Mouse (Mus musculus): ENCODE results near the gene Gpank1.

Gene Gpank1

DNA sequence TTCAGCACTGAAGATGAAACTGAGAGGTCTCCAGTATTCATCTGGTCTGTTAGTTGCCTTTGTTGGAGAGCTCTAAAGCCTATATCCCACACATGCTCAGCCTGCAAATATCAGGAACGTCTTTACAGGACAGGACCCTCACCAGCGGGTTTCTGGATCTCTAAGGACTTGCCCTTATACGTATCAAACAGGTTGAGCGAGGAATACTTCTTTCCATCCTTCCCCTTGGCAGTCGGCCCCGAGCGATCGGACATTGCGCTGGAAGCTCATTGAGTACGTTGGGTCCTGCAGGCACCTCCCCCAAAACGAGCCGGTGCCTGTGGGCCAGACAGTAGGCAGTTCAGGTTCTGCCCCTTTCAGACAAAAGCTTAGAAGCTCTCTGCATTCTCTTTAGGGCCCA is 41.5 kb downstream of the Gpank1 start:
- no peak for DNase-seq

DNA sequence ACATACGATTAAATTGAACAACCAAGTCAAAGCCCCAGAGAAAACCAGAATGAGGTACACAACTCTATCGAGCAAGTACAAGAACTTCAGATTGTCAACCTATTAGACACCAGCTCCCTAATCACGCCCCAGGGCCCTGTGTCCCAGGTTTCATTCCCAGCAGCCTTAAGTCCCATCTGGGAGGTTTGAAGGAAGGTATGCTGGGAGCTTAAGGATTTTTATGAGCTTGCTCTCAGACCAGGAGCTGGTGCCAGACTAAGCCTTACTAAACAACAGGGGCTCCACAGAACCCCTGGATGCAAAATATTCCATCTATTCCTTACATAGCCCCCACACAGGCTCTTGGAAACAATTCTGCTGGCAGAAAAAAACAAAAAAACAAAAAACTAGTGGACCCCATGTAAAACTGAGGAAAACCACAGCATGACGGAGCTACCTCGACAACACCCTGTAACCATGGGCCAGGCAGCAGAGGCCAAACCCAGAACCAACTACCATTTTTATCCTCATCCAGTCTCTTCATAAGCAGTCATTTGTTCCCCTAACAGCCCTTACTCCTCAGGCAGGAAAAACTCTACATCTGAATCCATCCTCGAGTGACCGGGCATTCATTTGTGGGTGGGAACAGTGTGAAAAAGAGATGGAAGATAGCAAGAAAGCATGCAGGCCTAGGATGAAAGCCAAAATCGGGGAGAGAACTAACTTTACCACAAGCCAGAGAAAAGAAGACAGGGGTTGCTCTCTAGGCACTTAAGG is 42.2 kb downstream of the Gpank1 start:
- no peak for DNase-seq

DNA sequence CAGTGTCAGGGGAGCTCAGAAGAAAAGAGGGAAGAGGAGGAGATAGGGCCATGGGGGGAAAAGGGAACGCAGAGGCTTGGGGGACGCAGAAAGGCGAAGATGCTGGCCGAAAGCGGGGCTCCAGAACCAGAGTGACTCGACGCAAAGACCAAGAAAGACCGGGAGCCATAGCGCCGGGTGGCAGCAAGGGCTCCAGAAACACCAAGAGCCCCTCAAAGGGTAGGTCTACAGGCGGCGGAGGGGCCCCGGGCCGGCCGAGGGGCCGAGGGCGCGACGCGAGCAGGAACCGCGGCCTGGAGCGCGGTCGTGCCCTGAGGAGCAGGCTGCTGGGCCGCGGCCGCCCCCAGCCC is 42.9 kb downstream of the Gpank1 start:
- DNase-seq, result no peak

DNA sequence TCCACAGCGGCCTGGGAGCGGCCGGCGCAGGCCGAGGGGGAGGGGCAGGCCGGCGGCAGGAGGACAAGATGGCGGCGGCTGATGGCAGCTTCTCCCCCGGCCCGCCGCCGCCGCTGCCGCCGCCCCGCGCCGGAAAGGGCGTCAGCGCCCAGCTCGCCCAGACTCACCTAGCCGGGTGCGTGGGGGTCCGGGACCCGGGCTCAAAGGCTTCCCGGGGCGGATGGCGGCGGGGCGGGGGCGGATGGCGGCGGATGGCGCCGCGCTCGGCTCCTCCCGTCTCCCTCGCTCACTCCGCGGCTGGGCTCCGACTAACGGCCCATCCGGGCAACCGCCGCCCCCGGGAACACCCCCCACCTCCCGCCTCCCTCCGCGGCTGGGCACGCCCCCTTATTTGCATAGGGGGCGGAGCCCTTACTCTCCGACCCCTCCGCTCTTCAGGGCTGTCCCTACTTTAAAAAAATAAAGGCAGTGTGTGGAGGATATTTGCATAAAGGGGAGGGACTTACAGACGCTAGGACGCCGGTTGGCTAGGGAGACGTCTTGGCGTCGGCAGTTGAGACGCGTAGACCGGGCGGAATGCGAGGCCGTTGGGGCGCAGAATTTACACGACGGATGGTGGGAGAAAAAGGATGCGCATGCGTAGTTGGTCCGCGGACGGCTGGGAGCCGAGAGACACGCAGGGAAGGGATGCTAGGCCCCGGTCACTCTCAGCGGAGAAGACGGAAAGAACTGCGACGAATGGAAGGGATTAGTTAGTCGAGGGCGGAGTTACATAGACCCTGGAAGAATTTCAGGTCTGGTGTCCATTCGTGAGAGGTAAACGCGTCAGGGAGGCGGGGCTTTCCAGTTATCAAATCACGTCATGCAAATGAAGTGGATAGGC is 43.6 kb downstream of the Gpank1 start, which contains the start of gene Prrc2a:
Gene Prrc2a, minus strand, starts transcription at position 330 of the 883 bp plus-strand sequence.
- peak; percentile 97 for DNase-seq

DNA sequence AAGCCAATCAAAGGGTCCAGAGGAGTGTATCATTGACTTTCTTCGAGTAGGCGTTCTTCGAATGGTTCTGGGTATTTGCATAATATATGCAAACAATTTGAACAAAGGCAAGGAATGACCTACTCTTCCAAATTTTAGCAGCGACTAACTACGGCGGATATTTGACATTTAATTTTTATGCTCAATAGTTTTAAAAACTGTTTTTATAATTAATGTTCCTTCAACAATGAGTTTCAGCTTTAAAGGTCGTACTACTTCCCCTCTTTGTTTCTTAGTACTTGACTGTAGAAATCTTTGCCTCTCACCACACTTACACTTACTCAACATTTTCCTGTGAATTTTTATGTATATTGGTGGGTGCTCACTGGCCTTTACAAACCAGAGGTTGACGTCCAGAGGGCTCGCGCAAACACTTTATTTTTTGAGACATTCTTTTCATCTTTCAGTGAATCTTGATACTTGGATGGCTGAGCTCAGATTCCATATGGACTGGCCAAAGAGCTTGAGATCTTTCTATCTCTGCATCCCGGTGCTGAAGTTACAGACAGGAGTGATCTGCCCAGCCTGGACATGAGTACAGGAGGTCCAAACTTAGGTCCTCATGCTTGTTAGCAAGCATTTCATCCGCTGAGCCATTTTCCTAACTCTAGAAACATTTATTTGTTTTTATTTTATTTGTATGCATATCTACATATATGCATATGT is 44.3 kb downstream of the Gpank1 start:
- no peak for DNase-seq

DNA sequence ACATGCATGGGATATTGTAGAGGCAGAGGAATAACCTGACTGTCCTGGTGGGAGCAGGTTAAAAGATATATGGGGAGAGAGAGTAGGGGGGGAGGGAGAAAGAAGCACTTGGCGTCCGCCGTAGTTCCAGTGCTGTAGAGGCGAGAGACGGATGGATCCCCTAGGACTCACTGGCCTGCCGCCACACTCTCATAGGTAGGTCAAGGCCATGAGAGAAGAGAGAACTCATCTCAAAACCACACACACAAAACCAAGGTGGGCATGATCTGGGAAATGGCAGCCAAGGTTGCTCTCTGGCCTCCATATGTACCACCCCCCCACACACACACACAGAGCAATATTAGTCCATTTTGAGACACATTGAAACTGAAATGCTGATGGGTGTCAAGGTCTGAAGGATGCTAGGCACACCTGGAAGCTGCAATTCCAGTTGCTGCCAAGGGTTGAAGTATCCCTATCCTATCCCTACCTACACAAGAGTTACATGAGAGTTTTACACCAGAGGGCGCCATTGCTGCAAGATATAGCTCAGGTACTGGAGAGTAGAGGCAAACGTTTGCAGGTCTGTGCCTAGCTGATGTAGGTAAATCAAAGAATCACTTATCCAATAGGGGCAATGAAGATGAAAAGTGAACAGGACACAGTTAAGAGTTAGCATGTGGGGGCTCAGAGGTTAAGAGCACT is 45.2 kb downstream of the Gpank1 start:
- peak; percentile 80 for DNase-seq

DNA sequence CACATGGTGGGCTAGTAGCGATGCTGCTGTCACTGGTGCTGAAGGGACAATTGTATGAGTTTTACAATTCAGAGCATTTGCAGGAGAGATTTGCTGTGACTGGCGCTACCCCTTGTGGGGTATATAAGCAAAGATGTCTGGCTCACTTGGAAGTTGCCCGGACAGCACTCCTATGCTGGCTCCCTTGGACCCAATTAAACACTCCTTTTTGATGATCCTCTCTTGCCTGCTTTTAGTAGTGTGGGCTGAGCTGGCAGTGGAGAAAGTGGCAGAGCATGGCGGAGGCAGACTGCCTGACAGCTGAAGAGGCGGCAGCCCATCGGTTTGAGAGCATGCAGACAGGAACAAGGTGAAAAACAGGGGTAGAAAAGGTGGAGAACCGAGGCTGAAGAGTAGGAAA is 46.5 kb downstream of the Gpank1 start:
- DNase-seq, result no peak

DNA sequence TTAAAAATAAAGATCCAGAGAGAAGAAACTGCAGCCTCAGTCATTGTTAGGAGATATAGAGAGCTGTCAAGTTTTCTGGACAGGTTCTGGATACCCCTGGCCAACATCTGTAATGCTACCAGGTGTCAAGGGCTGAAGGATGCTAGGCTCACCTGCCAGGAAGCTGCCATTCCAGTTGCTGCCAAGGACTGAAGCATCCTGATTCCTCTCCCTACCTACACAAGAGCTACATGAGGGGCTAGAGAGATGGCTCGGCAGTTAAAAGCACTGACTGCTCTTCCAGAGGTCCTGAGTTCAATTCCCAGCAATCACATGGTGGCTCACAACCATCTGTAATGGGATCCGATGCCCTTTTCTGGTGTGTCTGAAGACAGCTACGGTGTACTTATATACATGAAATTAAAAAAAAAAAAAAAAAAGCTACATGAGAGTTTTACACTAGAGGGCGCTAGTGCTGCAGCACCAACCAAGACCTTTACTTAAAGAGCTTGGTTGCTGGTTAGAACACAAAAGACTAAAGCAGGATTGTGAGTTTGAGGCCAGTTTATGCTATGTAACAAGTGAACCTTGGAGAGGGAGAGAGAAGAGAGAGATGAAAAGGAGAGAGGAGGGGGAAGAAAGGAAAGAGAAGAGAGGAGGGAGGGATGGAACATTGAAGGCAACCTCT is 47.4 kb downstream of the Gpank1 start:
- no peak for DNase-seq

DNA sequence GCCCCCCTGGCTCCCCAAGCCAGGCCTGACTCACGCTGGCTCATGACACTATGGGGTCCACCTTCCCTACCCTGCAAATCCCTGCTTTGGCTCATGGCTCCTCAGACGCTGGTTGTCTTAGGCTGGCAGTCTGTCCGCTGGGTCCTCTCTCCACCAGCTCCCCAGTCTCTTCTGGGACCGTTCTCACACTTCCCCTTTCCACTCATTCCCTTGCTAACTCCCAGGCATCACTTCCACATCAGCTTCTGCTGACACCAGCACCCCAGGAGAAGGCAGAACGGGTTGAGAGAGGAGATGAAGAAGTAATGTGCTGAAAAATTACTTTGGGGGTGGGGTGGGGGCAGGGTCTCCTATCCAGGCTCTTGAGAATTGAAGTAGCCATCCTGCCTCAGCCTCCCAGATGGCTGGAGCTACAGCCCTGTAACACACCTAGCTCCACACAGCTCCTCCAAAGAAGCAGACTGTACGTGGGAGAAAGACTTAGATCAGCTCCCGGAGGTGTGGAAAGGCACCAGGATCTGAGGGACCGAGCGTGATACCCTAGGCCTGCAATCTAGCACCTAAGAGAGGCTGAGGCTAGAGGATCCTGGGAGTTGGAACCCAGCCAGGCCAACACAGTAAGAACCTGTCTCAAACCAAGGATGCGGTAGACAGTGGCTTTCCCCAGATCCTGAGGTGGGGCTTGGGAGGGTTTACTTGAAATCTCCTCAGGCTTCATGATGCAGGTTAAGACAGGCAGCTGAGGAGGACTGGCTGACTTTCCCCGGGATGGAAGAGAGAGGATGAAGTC is 51.4 kb downstream of the Gpank1 start:
- no peak for DNase-seq

DNA sequence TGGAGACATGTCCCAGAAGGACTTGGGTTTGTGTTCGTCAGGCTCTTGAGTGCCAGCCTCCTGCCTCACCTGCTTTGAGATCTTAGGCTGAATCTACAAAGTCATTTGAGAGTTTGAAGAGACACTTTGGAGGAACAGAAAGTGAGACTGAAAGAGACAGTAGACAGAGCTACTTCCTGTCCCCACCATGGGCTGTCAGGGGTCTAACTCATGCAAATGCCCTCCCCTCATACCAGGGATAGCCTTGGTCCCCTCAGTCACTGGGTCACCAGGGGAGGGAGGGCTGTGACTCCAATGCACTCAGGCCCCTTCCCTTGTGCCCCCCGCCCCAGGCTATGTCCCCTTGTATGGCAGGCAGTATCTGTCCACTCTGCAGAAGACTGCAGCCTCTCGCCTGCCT is 52.1 kb downstream of the Gpank1 start:
- no peak for DNase-seq

Data from thymus, postnatal 4 days (tissue).